Comparison of ENCODE assay signal across 21 mouse cellular contexts in genomic region chr17:56427857-56428256, GRCm38 (mm10). TPM values are rescaled to one million over a fixed set of nuclear protein-coding genes. Genes with fewer than 3 reads are reported as not detected.
DNase-seq lines count a peak whose midpoint lies in the region; ATAC-seq and TF ChIP-seq lines count a peak whose summit lies in the region.
"Had no signal": no experiment of that assay in that cellular context is flagged by ENCODE, and none has a peak within 500 bp of the region (broad histone marks: within the 10 kb centered on the region; RNA-seq: fewer than 3 reads in every experiment).

No protein-coding gene starts in this region.

- TF ChIP-seq CTCF in layer of hippocampus, adult 2 months (conservative IDR thresholded peaks at IDR 0.05): no peak
- TF ChIP-seq CTCF in forebrain, postnatal 0 days (IDR thresholded peaks at IDR 0.05; ENCODE audit: low read depth): no peak

- H3K9ac ChIP-seq in embryonic facial prominence, embryonic 13.5 days: 0 out of 2 replicates have a peak overlapping the region, but pooled peaks have one; percentile 11
- no peak overlapping the region for H3K9ac ChIP-seq in forebrain, postnatal 0 days
- H3K9ac ChIP-seq: forebrain, embryonic 13.5 days; hindbrain, embryonic 12.5 days had no signal

- H3K4me2 ChIP-seq in embryonic facial prominence, embryonic 13.5 days: no peak overlapping the region
- no peak overlapping the region for H3K4me2 ChIP-seq in forebrain, postnatal 0 days (ENCODE audit: low read depth)
- H3K4me2 ChIP-seq: forebrain, embryonic 13.5 days; hindbrain, embryonic 12.5 days had no signal

- H3K9me3 ChIP-seq in embryonic facial prominence, embryonic 13.5 days: no peaks in the 10 kb centered on the region
- no peaks in the 10 kb centered on the region for H3K9me3 ChIP-seq in forebrain, postnatal 0 days (ENCODE audit: low read length)
- H3K9me3 ChIP-seq: forebrain, embryonic 13.5 days; heart, embryonic 10.5 days; hindbrain, embryonic 12.5 days had no signal

- no peak overlapping the region for H3K4me3 ChIP-seq in layer of hippocampus, adult 2 months
- no peak overlapping the region for H3K4me3 ChIP-seq in embryonic facial prominence, embryonic 13.5 days
- H3K4me3 ChIP-seq in forebrain, postnatal 0 days (ENCODE audit: low read depth, low read length): no peak overlapping the region
- H3K4me3 ChIP-seq: forebrain, embryonic 13.5 days; heart, embryonic 10.5 days; hindbrain, embryonic 12.5 days had no signal

- 76% methylated on average over 26 of the region's 28 CpGs for whole genome bisulfite sequencing in embryonic facial prominence, embryonic 13.5 days
- 81% methylated on average over 28 of the region's 28 CpGs for WGBS in forebrain, postnatal 0 days

- no peak for ATAC-seq in embryonic facial prominence, embryonic 13.5 days (ENCODE audit: insufficient number of reproducible peaks, insufficient read depth, low FRiP score, low TSS enrichment, low read depth)
- ATAC-seq in forebrain, postnatal 0 days: no peak
- ATAC-seq: forebrain, embryonic 13.5 days; hindbrain, embryonic 16.5 days; inflammation-experienced regulatory T-cells, adult 6 months had no signal

- H3K27me3 ChIP-seq in embryonic facial prominence, embryonic 13.5 days: no peaks in the 10 kb centered on the region
- H3K27me3 ChIP-seq in forebrain, postnatal 0 days (ENCODE audit: insufficient read depth, low read length): no peaks in the 10 kb centered on the region
- H3K27me3 ChIP-seq: CH12.LX; forebrain, embryonic 13.5 days had no signal

- peaks cover 82% of the 10 kb centered on the region for H3K36me3 ChIP-seq in embryonic facial prominence, embryonic 13.5 days
- peaks cover 70% of the 10 kb centered on the region for H3K36me3 ChIP-seq in forebrain, postnatal 0 days (ENCODE audit: insufficient read depth)

- no peak for DNase-seq in layer of hippocampus, adult 2 months (ENCODE audit: low spot score in 2 of 2)
- no peak for DNase-seq in layer of hippocampus, adult 18-20 months (ENCODE audit: low spot score in 2 of 2)
- peak; percentile 44 for DNase-seq in right cerebral cortex, postnatal 25 days
- DNase-seq in right cerebral cortex, postnatal 36 days (ENCODE audit: low spot score in 2 of 2): no peak
- no peak for DNase-seq in forebrain, postnatal 0 days
- DNase-seq: adrenal gland, adult 2 months; adrenal gland, postnatal 25 days; cerebellum, adult 18-20 months; cerebellum, postnatal 10 days; embryo, embryonic 11 days; gastrocnemius, postnatal 10 days; heart, adult 18-20 months; heart, postnatal 10 days; heart, postnatal 4 days had no signal

- H3K4me1 ChIP-seq in embryonic facial prominence, embryonic 13.5 days: peaks cover 25% of the 10 kb centered on the region
- H3K4me1 ChIP-seq in forebrain, postnatal 0 days (ENCODE audit: insufficient read depth): no peaks in the 10 kb centered on the region

- H3K27ac ChIP-seq in layer of hippocampus, adult 2 months: peak overlapping the region; percentile 80; the same call in 1 of the 2 replicates
- H3K27ac ChIP-seq in embryonic facial prominence, embryonic 13.5 days: no peak overlapping the region
- no peak overlapping the region for H3K27ac ChIP-seq in forebrain, postnatal 0 days (ENCODE audit: low read depth, low read length)
- H3K27ac ChIP-seq: forebrain, embryonic 13.5 days; heart, embryonic 10.5 days; hindbrain, embryonic 12.5 days had no signal

RNA-seq across cellular contexts. Expression of gene Ptprs, which starts 48.4 kb away (rescaled TPM):
- 100 to 1,000 TPM; 666 to 670 TPM for total RNA-seq in layer of hippocampus, adult 2 months (2021)
- 100 to 1,000 TPM; 608 to 624 TPM for total RNA-seq in layer of hippocampus, adult 18-20 months (2021)
- polyA plus RNA-seq in embryonic facial prominence, embryonic 13.5 days (2015; fragmentation: Nextera tagmentation; extraction: Ambion mirVana): 120 and 121 TPM in 2 replicates
- total RNA-seq in forebrain, postnatal 0 days (2014; rRNA removed): 568 and 711 TPM in 2 replicates
- polyA plus RNA-seq in forebrain, postnatal 0 days (2015; fragmentation: Nextera tagmentation; extraction: Ambion mirVana): 196 and 250 TPM in 2 replicates
